Mouse (Mus musculus) spleen, embryonic (tissue): Measurements from ENCODE around the gene Kif2a.

Experiments
- CTCF ChIA-PET: fragments of 350-600 bp; sonication (Branson Sonifier 250); formaldehyde crosslinking; loops from one replicate; lab custom pipeline; 2022; lab: Charles Lee

Gene Kif2a

GRCm38 (mm10) chr13:107021461-107022265 is at the start of gene Kif2a:
Kif2a (minus strand) TSS chr13:107022126.
- CTCF ChIA-PET: no interaction called here

GRCm38 (mm10) chr13:107069061-107069460 is 47.1 kb upstream of the Kif2a start:
- CTCF ChIA-PET: no interaction called here

- CTCF ChIA-PET: no interaction called here
Observed at GRCm38 (mm10) chr13:107065098-107065855, 43.4 kb upstream of the Kif2a start.

- CTCF ChIA-PET: no interaction called here
Observed at GRCm38 (mm10) chr13:107064263-107064662, 42.3 kb upstream of the Kif2a start.

GRCm38 (mm10) chr13:107063115-107063807 is 41.3 kb upstream of the Kif2a start:
- CTCF ChIA-PET: no interaction called here

GRCm38 (mm10) chr13:107060098-107060497 is 38.2 kb upstream of the Kif2a start:
- CTCF ChIA-PET: no interaction called here

GRCm38 (mm10) chr13:107059460-107059859 is 37.5 kb upstream of the Kif2a start:
- CTCF ChIA-PET: no interaction called here

- CTCF ChIA-PET: no interaction called here
Observed at GRCm38 (mm10) chr13:107056318-107056717, 34.4 kb upstream of the Kif2a start.

- CTCF ChIA-PET: no interaction called here
Observed at GRCm38 (mm10) chr13:107054496-107054895, 32.6 kb upstream of the Kif2a start.

- CTCF ChIA-PET: no interaction called here
Observed at GRCm38 (mm10) chr13:107051342-107051741, 29.4 kb upstream of the Kif2a start.

GRCm38 (mm10) chr13:107044229-107044628 is 22.3 kb upstream of the Kif2a start:
- CTCF ChIA-PET: no interaction called here

- CTCF ChIA-PET: no interaction called here
Observed at GRCm38 (mm10) chr13:107042551-107042950, 20.6 kb upstream of the Kif2a start.

- CTCF ChIA-PET: interaction anchor here (0.7 kb wide), 1 partner anchor 1158 kb away, joined by 3 read pairs; no protein-coding TSS in a partner anchor
Observed at GRCm38 (mm10) chr13:107039493-107039892, 17.6 kb upstream of the Kif2a start.

- CTCF ChIA-PET: no interaction called here
Observed at GRCm38 (mm10) chr13:107038346-107038745, 16.4 kb upstream of the Kif2a start.

GRCm38 (mm10) chr13:107035511-107036113 is 13.7 kb upstream of the Kif2a start:
- CTCF ChIA-PET: interaction anchor here (0.6 kb wide), 1 partner anchor 12 kb away, joined by 4 read pairs; no protein-coding TSS in a partner anchor

GRCm38 (mm10) chr13:107035078-107035477 is 13.2 kb upstream of the Kif2a start:
- CTCF ChIA-PET: no interaction called here

GRCm38 (mm10) chr13:107034028-107034920 is 12.3 kb upstream of the Kif2a start:
- CTCF ChIA-PET: no interaction called here

- CTCF ChIA-PET: no interaction called here
Observed at GRCm38 (mm10) chr13:107031228-107031627, 9.3 kb upstream of the Kif2a start.

GRCm38 (mm10) chr13:107027218-107027617 is 5.3 kb upstream of the Kif2a start:
- CTCF ChIA-PET: no interaction called here

- CTCF ChIA-PET: no interaction called here
Observed at GRCm38 (mm10) chr13:107025663-107026062, 3.7 kb upstream of the Kif2a start.
